Mouse (Mus musculus): ENCODE data around the gene Slc35d2. TPM values are rescaled to one million over a fixed set of nuclear protein-coding genes. Genes with fewer than 3 reads are reported as not detected.
"Not testable (repeated sequence)": the region's sequence is repeated elsewhere in the genome, so short reads cannot be mapped to it uniquely, and the experiment has no call there.

Gene Slc35d2
- total and polyA plus RNA-seq, 3 experiments, result 1.3 to 3.1 (median 1.6) TPM

GRCm38 (mm10) chr13:64076074-64076473 lies 53.1 kb downstream of the Slc35d2 start:
- no peaks in the 10 kb centered on the region for H3K36me3 ChIP-seq (ENCODE audit: control insufficient read depth, insufficient read depth, low read length)
- intact Hi-C loops (cut with DNase I), result no loop called here
- H3K27ac ChIP-seq, result no peak overlapping the region
- 66% methylated on average over 4 of the region's 4 CpGs for WGBS
- no peaks in the 10 kb centered on the region for H3K79me2 ChIP-seq (replicated peaks; ENCODE audit: control insufficient read depth, insufficient read depth, low read length)
- no peak overlapping the region for H3K9ac ChIP-seq (ENCODE audit: low read depth, low read length)
- H3K4me1 ChIP-seq (ENCODE audit: control insufficient read depth, insufficient read depth, low read length), result no peaks in the 10 kb centered on the region
- no peak overlapping the region for H3K4me3 ChIP-seq
- no peak for DNase-seq
- no peak for TF ChIP-seq POLR2A (IDR thresholded peaks at IDR 0.05; ENCODE audit: insufficient read depth, low read depth, low read length)
- TF ChIP-seq EP300 (IDR thresholded peaks at IDR 0.05; ENCODE audit: insufficient read depth, low read depth, low read length), result no peak
- TF ChIP-seq CTCF (IDR thresholded peaks at IDR 0.05), result no peak
- H3K27me3 ChIP-seq (ENCODE audit: control insufficient read depth, insufficient read depth, low read length), result no peaks in the 10 kb centered on the region

GRCm38 (mm10) chr13:64066653-64067052 lies 62.5 kb downstream of the Slc35d2 start:
- Histone ChIP-seq H3K4me1 (ENCODE audit: control insufficient read depth, insufficient read depth, low read length) (no peaks in the 10 kb centered on the region), H3K36me3 (ENCODE audit: control insufficient read depth, insufficient read depth, low read length) (no peaks in the 10 kb centered on the region), H3K27me3 (ENCODE audit: control insufficient read depth, insufficient read depth, low read length) (no peaks in the 10 kb centered on the region), H3K9ac (ENCODE audit: low read depth, low read length) (no peak overlapping the region), H3K4me3 (no peak overlapping the region), H3K27ac (no peak overlapping the region), H3K79me2 (replicated peaks; ENCODE audit: control insufficient read depth, insufficient read depth, low read length) (no peaks in the 10 kb centered on the region)
- intact Hi-C loops (cut with DNase I), result no loop called here
- WGBS, result 9% methylated on average over 3 of the region's 3 CpGs
- no peak for DNase-seq
- TF ChIP-seq EP300 (IDR thresholded peaks at IDR 0.05; ENCODE audit: insufficient read depth, low read depth, low read length), result no peak
- no peak for TF ChIP-seq POLR2A (IDR thresholded peaks at IDR 0.05; ENCODE audit: insufficient read depth, low read depth, low read length)
- no peak for TF ChIP-seq CTCF (IDR thresholded peaks at IDR 0.05)

GRCm38 (mm10) chr13:64064276-64064675 lies 64.9 kb downstream of the Slc35d2 start:
- TF ChIP-seq POLR2A (IDR thresholded peaks at IDR 0.05; ENCODE audit: insufficient read depth, low read depth, low read length) (no peak), CTCF (IDR thresholded peaks at IDR 0.05) (no peak), EP300 (IDR thresholded peaks at IDR 0.05; ENCODE audit: insufficient read depth, low read depth, low read length) (no peak)
- DNase-seq, result no peak
- Histone ChIP-seq H3K27me3 (ENCODE audit: control insufficient read depth, insufficient read depth, low read length) (no peaks in the 10 kb centered on the region), H3K79me2 (replicated peaks; ENCODE audit: control insufficient read depth, insufficient read depth, low read length) (no peaks in the 10 kb centered on the region), H3K36me3 (ENCODE audit: control insufficient read depth, insufficient read depth, low read length) (no peaks in the 10 kb centered on the region), H3K4me3 (no peak overlapping the region), H3K4me1 (ENCODE audit: control insufficient read depth, insufficient read depth, low read length) (no peaks in the 10 kb centered on the region), H3K27ac (no peak overlapping the region), H3K9ac (ENCODE audit: low read depth, low read length) (no peak overlapping the region)
- intact Hi-C loops (cut with DNase I), result no loop called here

GRCm38 (mm10) chr13:64060935-64061506 lies 68.1 kb downstream of the Slc35d2 start:
- Histone ChIP-seq H3K36me3 (ENCODE audit: control insufficient read depth, insufficient read depth, low read length) (no peaks in the 10 kb centered on the region), H3K9ac (ENCODE audit: low read depth, low read length) (no peak overlapping the region), H3K79me2 (replicated peaks; ENCODE audit: control insufficient read depth, insufficient read depth, low read length) (no peaks in the 10 kb centered on the region), H3K27me3 (ENCODE audit: control insufficient read depth, insufficient read depth, low read length) (no peaks in the 10 kb centered on the region), H3K4me1 (ENCODE audit: control insufficient read depth, insufficient read depth, low read length) (no peaks in the 10 kb centered on the region), H3K27ac (no peak overlapping the region), H3K4me3 (no peak overlapping the region)
- TF ChIP-seq EP300 (IDR thresholded peaks at IDR 0.05; ENCODE audit: insufficient read depth, low read depth, low read length) (no peak), CTCF (IDR thresholded peaks at IDR 0.05) (no peak), POLR2A (IDR thresholded peaks at IDR 0.05; ENCODE audit: insufficient read depth, low read depth, low read length) (no peak)
- intact Hi-C loops (cut with DNase I), result no loop called here
- no peak for DNase-seq
- 82% methylated on average over 5 of the region's 5 CpGs for WGBS

GRCm38 (mm10) chr13:64053959-64054358 lies 75.2 kb downstream of the Slc35d2 start:
- 69% methylated on average over 1 of the region's 1 CpGs for WGBS
- Histone ChIP-seq H3K27ac (no peak overlapping the region), H3K79me2 (replicated peaks; ENCODE audit: control insufficient read depth, insufficient read depth, low read length) (no peaks in the 10 kb centered on the region), H3K27me3 (ENCODE audit: control insufficient read depth, insufficient read depth, low read length) (no peaks in the 10 kb centered on the region), H3K4me3 (no peak overlapping the region), H3K9ac (ENCODE audit: low read depth, low read length) (no peak overlapping the region), H3K36me3 (ENCODE audit: control insufficient read depth, insufficient read depth, low read length) (no peaks in the 10 kb centered on the region), H3K4me1 (ENCODE audit: control insufficient read depth, insufficient read depth, low read length) (no peaks in the 10 kb centered on the region)
- intact Hi-C loops (cut with DNase I), result no loop called here
- no peak for DNase-seq
- TF ChIP-seq POLR2A (IDR thresholded peaks at IDR 0.05; ENCODE audit: insufficient read depth, low read depth, low read length) (no peak), EP300 (IDR thresholded peaks at IDR 0.05; ENCODE audit: insufficient read depth, low read depth, low read length) (no peak), CTCF (IDR thresholded peaks at IDR 0.05) (no peak)

GRCm38 (mm10) chr13:64052281-64052680 lies 76.9 kb downstream of the Slc35d2 start:
- 90% methylated on average over 2 of the region's 2 CpGs for WGBS
- H3K4me3 ChIP-seq; DNase-seq; H3K27me3 ChIP-seq (ENCODE audit: control insufficient read depth, insufficient read depth, low read length); H3K9ac ChIP-seq (ENCODE audit: low read depth, low read length); H3K36me3 ChIP-seq (ENCODE audit: control insufficient read depth, insufficient read depth, low read length); H3K27ac ChIP-seq; H3K4me1 ChIP-seq (ENCODE audit: control insufficient read depth, insufficient read depth, low read length); H3K79me2 ChIP-seq (replicated peaks; ENCODE audit: control insufficient read depth, insufficient read depth, low read length); intact Hi-C loops (cut with DNase I): not testable (repeated sequence)

Measured in heart, adult 2 months (tissue).